Mouse (Mus musculus) cerebellum, adult 2 months (tissue): Measurements from ENCODE around the gene Coq7. TPM values are rescaled to one million over a fixed set of nuclear protein-coding genes. Genes with fewer than 3 reads are reported as not detected.

ENCODE experiments used
- DNase-seq, 2 experiments: peaks; one replicate each; pipeline ENCODE4 v3.0.0; 2021
- H3K27ac ChIP-seq: fragments of 200-500 bp; 2 replicates; pipeline ENCODE4 v1.5.1; 2012; ENCODE audit warnings: low read length, control low read depth, inconsistent platforms; ENCODE audit not compliant: insufficient read depth
- H3K27me3 ChIP-seq: fragments of 200-500 bp; 2 replicates; pipeline ENCODE4 v1.6.1; 2012; ENCODE audit warnings: inconsistent platforms, mild to moderate bottlenecking, low read length, moderate library complexity; ENCODE audit not compliant: control insufficient read depth, insufficient read depth
- H3K4me1 ChIP-seq: fragments of 200-500 bp; 2 replicates; pipeline ENCODE4 v1.6.1; 2011; ENCODE audit warnings: low read length; ENCODE audit not compliant: control insufficient read depth, insufficient read depth
- H3K4me3 ChIP-seq: fragments of 200-500 bp; replicated peaks from 2 replicates; pipeline ENCODE3; 2011; ENCODE audit warnings: mild to moderate bottlenecking, low read depth, low read length, control low read depth; ENCODE audit not compliant: insufficient read depth
- CTCF ChIP-seq: fragments of 200-500 bp; IDR thresholded peaks from 2 replicates; pipeline ENCODE4 v1.5.1; 2011; ENCODE audit warnings: low read depth, mild to moderate bottlenecking, control low read depth, low read length, moderate library complexity, borderline replicate concordance; ENCODE audit not compliant: insufficient read depth
- POLR2A ChIP-seq: fragments of 200-500 bp; IDR thresholded peaks from 2 replicates; pipeline ENCODE4 v1.6.1; 2011; ENCODE audit warnings: low read length, control low read depth, borderline replicate concordance; ENCODE audit not compliant: insufficient read depth
- WGBS: fragments of 180-500 bp; shearing (Covaris S2); methylation state at CpG from one replicate; pipeline ENCODE4 v1.1.7; 2018; 5-methylcytosine and 5-hydroxymethylcytosine counted together
- polyA plus RNA-seq: library from polyadenylated mRNA; depleted of rRNA; stranded (reverse); fragments of >200 nt; gene quantifications from 2 replicates; pipeline ENCODE4 v1.2.3, GENCODE M21; 2012

Coq7 gene
- polyA plus RNA-seq, 1 experiment = 93.2 TPM

DNA sequence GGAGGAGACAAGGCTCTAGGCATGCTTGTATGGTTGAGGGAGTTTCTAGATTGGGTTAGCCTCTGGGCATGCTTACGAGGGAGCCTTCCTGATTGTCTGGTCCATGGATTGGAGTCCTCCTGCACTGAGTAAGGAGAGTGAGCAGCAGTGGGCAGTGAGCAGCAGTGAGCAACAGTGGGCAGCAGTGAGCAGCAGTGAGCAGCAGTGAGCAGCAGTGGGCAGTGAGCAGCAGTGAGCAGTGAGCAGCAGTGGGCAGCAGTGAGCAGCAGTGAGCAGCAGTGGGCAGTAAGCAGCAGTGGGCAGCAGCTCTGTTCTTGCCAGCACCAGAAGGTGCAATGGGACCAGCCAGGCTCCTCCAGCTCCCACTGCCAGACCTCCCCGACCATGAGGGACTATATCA, 15.3 kb downstream of the Coq7 start:
- H3K27me3 ChIP-seq = no peaks in the 10 kb centered on the region
- no peak overlapping the region for H3K27ac ChIP-seq
- TF ChIP-seq CTCF (no peak; the same call in 1 of the 2 replicates), POLR2A (no peak)
- no peak overlapping the region for H3K4me3 ChIP-seq
- DNase-seq = no peak
- no peaks in the 10 kb centered on the region for H3K4me1 ChIP-seq
- 56% methylated on average over 2 of the region's 2 CpGs for WGBS

DNA sequence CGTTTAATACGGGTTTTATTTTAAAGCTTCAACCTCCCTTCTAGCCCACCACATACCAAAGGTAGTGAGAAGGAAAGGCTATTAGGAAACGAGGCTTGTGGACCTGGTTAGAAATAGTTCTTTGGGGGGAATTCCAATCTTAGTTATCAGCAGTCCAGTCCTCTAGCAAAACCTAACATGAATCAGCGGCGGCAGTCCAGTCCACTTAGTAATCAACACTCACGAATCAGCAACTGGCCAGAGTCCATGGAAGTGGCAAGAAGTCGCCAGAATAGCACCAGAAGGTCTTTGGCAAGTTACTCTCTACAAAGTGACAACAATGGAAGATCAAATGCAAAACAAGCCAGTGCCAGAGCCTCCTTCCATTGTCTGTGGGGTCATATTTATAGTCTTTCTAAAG, 24.6 kb downstream of the Coq7 start:
- TF ChIP-seq POLR2A (no peak), CTCF (no peak)

DNA sequence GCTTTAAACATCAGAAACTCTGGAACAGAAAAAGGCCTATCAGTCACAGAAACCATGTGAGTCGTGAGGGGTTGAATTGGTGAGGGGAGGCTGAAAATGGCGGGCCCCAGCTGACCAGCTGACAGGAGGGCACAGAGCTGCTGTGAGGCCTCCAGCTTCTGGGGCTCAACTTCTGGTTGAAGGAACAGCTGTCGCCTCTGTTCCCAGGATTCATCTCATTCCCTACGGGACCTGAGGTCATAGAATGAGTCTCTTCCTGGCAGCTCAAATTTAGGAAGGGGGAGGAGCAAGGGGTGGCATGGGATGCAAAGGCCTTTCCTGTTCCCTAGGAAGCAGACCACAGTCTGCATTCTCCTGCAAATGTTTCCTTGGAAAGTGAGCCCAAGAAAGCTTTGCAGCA, 29.3 kb downstream of the Coq7 start:
- no peak overlapping the region for H3K27ac ChIP-seq
- H3K27me3 ChIP-seq = no peaks in the 10 kb centered on the region
- H3K4me1 ChIP-seq = no peaks in the 10 kb centered on the region
- 60% methylated on average over 4 of the region's 4 CpGs for WGBS
- no peak overlapping the region for H3K4me3 ChIP-seq
- TF ChIP-seq POLR2A (no peak), CTCF (no peak)
- no peak for DNase-seq

More for the DNA sequence above, 24.6 kb downstream of the Coq7 start:
- no peak for DNase-seq
- no peaks in the 10 kb centered on the region for H3K27me3 ChIP-seq
- WGBS = 50% methylated on average over 7 of the region's 7 CpGs
- H3K4me1 ChIP-seq = no peaks in the 10 kb centered on the region
- no peak overlapping the region for H3K27ac ChIP-seq
- no peak overlapping the region for H3K4me3 ChIP-seq

DNA sequence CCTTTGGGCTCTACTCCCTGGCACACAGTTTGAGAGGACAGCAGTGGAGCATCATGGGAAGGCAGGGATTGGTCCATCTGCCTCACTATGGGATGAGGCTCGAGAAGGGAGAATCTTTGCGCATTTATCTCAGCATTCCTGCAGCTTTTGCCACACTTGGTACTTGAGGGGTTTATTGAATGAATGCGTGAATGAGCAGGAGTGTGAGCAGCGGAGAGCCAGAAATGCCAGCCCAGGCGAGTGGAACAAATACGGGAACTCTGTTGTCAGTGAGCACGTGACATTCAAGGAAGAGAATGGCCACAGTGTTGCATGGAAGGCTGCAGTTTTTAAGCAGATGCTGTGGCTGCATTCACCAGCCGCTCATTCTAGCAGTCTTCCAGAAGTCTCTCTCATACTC, 30.8 kb downstream of the Coq7 start:
- DNase-seq = no peak
- WGBS = 29% methylated on average over 8 of the region's 8 CpGs
- H3K4me3 ChIP-seq = no peak overlapping the region
- TF ChIP-seq CTCF (no peak), POLR2A (no peak)
- no peak overlapping the region for H3K27ac ChIP-seq
- H3K27me3 ChIP-seq = no peaks in the 10 kb centered on the region
- H3K4me1 ChIP-seq = no peaks in the 10 kb centered on the region

DNA sequence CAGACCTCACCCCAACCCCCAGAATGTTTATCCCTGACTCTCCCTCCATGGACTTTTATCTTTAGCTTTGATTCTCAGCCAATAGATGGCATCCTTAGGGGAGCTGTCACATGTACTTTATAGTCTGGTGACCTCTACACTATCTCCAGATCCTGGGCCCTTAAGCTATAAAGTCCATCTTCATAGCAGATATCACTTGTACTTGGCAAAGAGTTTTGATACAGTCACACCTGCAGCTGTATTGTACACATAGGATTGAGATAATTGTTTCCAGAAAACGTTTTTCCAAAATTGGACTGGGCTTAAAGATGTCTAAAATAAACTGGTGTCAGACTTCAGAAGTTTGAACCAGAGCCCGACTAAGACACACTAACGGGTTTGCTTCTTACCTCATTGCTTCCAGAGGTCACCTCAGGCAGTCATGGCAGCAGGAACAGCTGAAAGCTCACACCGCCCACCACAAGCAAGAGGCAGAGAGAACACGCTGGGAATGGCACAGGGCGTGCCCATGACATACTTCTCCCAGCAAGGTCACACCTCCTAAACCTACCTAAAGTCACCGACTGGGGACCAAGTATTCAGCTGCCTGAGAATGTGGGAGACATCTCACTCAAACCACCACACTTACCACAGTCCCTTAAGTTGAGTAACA, 33.2 kb downstream of the Coq7 start:
- Histone ChIP-seq H3K4me3 (no peak overlapping the region), H3K27me3 (no peaks in the 10 kb centered on the region), H3K27ac (no peak overlapping the region), H3K4me1 (no peaks in the 10 kb centered on the region)
- no peak for TF ChIP-seq POLR2A
- TF ChIP-seq CTCF = no peak
- WGBS = 75% methylated on average over 7 of the region's 7 CpGs
- no peak for DNase-seq

DNA sequence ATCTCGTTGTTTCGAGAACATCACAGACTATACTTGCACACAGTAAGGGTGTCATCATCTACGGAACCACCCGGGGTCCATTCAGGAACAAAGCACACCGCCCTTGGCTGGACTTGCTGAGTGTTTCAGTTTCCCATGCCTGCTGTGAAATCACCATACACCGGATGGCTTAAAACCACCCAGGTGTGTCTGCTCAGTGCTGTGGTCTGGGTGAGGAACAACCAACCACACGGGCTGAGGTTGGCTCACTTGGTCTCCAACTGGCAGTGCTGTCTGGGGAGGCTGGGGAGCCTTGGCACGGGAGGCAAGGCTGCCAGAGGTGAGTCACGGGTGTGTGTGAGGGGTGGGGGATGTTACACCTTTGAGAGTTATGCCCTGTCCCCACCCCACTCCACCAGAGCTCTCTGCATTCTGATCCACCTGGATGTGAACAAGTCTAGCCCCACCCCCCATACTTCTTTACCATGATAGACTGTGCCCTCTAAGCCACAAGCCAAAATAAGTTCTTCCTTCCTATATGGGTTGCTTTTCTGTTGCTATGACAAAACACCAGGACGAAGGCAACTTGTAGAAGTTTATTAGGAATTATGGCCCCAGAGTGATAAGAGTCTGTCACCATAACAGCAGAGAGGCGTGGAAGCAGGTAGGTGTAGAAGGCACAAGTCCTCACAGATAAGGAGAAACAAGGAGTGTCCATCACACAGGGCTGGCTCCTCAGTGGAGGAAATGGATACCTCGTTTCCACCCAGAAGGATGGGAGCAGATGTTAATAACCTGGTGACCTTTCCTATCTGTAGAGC, 34.0 kb downstream of the Coq7 start:
- DNase-seq = no peak
- no peak overlapping the region for H3K4me3 ChIP-seq
- WGBS = 79% methylated on average over 12 of the region's 12 CpGs
- H3K27me3 ChIP-seq = no peaks in the 10 kb centered on the region
- no peak for TF ChIP-seq POLR2A
- TF ChIP-seq CTCF = no peak
- H3K27ac ChIP-seq = no peak overlapping the region
- no peaks in the 10 kb centered on the region for H3K4me1 ChIP-seq

DNA sequence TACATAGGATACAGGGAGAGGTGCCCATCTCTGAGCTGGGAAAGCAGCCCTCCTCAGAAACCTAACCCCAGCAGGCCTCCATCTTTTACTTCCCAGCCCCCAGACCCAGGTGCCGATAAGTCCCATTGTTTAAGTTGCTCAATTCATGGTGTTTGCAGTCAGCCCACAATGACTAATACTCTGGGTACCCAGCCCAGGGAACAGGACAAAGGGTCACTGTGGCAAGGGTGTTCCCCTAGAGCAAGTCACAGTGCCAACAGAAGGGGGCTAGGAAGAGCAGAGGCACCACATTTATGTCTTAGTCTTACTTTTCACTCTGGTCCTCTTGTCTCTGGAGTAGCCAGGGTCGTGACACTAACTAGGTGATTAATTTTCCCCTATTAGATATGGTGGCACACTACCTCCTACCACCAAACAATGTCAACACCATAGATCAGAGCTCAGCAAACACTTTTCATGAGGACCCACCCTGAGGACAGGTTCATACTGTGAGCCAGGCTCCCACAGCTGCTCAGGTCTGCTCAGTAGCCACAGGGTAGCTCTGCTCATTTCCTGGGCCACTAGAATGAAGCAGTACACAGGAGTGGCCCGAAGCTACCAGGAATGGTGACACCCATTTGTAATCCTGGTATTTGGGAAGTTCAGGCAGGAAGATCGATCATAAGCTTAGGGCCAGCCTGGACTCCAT, 38.1 kb downstream of the Coq7 start:
- WGBS = 73% methylated on average over 4 of the region's 4 CpGs
- peaks cover 3% of the 10 kb centered on the region; the same call in 1 of the 2 replicates for H3K27me3 ChIP-seq
- no peak overlapping the region for H3K27ac ChIP-seq
- no peak for TF ChIP-seq CTCF
- no peak for TF ChIP-seq POLR2A
- H3K4me3 ChIP-seq = no peak overlapping the region
- no peaks in the 10 kb centered on the region for H3K4me1 ChIP-seq
- no peak for DNase-seq
